Mouse (Mus musculus): Measurements from ENCODE around the gene Mylk.

Gene Mylk

DNA sequence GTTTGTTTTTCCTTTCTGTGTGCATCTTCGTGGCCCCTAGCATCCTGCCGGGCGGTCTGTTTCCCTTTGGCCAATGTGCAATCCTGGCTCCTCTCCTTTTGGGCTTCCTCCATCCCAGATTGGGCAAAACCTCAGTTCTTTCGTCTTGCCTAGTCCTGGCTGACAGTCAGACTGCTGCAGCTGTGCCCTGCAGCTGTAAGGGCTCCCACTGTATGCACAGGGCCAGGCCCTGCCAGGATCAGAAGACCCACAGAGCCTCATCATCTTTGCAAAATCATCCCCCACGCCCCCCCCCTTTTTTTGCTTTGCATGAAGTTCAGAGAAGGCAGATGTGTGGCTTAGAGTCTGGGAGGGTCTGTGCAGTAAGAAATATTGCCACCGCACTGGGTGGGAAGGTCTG is 110.1 kb downstream of the Mylk start:
- no peak for DNase-seq

DNA sequence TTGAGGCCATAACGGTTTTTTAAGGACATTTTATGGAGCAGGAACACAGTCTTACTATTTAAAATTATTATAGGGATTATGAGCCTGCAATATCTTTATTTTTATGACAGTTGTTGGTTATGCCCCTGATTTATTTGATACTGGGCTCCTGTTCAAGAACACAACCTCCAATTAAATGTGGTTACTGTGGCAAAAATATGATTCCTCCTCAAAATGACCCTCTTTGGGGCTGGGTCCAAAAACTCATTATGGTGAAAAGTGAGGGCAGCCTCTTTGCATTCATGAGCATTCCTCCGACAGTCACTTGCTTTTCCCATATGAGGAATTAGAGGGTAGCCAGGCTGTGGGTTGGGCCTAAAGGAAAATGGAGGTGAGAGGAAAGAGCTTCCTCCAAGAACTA is 110.7 kb downstream of the Mylk start:
- no peak for DNase-seq

DNA sequence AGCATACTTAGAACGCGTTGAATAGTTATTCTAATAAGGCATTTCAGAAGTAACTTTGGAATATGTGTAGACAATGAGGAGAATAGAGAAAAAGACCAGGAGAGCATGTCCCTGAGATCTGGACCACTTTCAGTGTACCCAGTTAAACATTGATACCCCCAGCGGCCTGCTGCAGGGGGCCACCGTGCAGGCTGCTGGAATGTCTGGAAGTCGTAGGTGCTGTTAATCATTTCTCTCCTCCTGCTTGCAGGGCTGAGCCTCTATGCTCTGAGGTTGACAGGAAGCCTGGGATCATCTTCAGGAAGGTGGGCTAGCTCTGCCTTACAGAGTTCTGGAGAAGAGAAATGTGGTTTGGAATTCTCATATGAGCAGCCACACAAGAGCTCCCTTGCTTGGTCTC is 112.6 kb downstream of the Mylk start:
- no peak for DNase-seq

DNA sequence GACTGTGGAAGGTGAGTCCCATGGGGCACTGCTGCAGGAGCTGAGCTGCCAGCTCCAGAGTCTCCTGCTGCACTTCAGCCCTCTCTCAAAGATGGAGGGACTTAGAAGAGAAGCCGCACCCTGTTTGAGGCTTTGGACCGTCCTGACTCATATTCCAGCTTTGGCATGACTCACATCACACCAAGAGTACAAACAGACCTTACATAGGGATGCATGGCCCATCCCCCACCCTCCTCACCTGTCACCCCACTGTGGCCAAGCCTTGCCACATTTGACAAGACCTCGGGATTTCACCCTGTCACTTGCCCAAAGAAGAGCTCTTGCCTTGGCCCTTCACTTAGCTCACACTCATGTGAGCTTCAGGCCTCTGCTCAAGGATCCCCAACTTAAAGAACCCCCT is 115.8 kb downstream of the Mylk start:
- no peak for DNase-seq

DNA sequence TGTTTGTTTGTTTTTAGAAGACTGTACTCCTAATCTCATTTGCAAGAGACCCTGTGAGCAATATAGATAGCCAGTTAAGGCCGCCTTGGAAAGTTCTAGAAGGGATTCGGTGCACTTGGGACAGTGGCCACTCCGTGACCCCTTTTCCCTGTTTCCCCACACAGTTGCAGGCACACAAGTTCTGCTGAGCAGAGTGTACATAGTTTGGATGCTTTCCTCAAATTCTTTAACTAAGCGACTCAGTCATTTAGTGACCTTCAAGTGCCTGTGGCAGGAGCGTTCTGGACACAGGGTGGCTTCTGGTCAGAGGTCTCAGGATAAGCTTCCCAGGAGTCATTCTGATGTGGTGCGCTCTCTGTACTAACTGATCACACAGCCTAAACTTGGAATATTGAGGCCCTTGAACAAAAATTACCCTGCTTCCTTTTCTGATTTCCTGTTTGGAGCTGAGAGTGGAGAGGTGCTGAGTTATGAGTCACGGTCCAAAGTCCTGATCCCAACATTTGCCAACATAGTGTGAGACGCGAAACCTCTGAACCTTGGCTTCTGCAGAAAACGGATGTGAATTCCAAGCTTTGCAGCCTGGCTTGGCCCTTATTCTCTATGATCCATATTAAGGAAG is 116.8 kb downstream of the Mylk start:
- DNase-seq: no peak

DNA sequence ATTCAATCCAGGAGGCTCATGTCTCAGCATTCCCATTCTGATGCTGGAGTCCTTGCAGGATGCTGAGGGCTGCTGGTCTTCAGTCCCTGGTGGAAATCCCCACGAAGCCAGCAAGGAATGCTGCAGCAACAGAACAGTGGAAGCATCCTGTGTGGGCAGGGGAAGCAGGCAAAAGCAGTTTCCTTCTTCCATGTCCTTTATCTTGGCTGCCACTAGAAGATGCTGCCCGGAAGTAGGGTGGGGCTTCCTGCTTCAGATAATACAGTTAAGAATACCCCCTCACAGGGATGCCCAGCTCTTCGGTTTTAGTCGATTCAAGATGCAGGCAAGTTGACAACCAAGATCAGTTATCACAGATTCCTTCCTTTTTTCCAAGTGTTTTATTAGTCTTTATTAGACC is 120.4 kb downstream of the Mylk start:
- DNase-seq: no peak

DNA sequence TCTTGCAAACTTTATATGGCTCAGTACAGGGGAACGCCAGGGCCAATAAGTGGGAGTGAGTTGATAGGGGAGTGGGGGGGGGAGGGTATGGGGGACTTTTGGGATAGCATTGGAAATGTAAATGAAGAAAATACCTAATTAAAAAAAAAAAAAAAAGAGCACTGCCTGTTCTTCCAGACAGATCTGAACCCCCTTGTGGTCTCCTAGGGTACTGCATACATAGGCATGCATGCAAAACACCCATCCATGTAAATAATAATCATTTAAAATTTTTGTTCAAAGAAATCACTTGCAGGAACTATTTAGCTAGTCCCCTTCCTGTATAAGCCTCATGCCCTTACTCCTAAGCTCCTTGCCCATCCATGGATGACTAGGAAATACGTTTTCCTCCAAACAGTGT is 122.2 kb downstream of the Mylk start:
- DNase-seq: no peak

DNA sequence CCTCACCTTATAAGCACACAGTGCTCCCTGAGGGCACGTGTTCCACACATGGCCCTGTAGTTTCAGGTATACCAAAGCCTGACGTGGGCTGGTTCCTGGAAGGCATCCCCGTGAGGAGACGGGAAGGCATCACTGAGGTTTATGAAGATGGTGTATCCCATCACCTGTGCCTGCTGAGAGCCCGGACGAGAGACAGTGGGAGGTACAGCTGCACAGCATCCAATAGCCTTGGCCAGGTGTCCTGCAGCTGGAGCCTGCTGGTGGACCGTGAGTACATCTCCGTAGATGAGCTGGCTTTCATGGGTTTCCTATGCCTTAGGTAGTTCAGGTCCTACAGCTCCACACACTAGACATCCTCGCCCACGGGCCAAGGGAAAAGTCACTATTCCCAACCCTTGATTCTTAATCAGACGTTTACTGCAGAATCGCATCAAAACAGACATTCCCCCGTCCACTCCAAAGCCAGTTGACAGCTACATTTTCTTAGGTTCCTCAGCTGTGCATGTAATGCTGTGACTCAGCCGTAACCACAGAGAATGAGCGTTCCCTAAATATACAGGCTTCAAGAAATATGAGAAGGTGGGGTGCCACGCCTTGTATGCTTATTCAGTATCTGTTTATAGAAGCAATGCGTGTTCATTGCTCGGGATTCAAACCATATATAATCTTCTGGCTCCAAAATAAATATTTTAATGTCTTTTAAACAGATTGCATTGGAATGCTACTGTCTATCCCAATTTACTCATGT is 135.2 kb downstream of the Mylk start:
- DNase-seq: no peak

DNA sequence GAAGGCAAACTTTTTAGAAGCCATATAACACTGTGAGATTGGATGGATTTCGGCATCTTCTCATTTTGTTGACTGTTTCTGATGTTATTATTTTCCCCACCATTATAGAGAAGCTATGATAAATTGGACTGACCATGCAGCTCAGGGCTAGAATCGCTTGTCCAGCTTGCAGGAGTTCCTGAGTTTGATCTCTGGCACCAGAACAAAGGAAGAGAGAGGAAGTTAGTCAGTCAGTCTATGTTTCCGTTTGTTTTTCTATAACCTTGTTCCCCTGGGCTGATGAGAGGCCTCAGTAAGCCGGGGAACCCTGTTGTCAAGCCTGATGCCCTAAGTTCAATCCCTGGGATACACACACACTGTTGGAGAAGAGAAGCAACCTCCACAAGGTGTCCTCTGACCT is 135.8 kb downstream of the Mylk start:
- no peak for DNase-seq

DNA sequence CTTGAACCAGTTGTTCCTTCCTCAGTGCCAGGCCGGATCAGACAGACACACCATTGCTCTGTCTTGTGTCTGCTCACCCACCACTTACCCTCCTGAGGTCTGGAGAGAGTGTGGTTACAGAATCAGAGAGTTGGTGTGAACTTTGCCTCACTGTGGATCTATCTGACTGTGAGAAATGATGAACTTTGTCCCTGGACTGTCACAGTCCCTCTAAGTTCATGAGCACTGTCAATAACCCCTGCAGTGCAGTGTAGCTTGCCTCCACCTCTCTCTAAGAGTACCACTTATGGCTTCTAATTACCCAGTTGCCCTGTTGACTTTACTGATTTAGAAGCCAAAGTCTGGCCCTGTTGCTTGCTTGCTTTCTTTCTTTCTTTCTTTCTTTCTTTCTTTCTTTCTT is 142.0 kb downstream of the Mylk start:
- no peak for DNase-seq

DNA sequence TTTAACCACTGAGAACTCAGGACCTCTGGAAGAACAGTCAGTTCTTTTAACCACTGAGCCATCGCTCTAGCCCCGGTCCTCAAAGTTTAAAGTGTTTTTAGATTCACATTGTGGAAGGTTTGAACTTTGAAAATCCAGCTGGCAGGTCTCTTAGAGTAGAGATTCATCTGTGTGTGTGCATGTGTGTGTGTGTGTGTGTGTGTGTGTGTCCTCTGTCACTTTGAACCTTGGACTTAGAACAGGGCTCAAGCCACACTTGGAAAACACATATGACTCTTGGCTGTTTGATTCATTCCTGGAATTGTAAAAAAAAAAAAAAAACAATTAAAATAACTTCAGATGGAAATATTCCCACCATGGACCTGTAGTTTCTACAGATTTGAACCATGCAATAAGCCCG is 149.0 kb downstream of the Mylk start:
- DNase-seq: no peak

DNA sequence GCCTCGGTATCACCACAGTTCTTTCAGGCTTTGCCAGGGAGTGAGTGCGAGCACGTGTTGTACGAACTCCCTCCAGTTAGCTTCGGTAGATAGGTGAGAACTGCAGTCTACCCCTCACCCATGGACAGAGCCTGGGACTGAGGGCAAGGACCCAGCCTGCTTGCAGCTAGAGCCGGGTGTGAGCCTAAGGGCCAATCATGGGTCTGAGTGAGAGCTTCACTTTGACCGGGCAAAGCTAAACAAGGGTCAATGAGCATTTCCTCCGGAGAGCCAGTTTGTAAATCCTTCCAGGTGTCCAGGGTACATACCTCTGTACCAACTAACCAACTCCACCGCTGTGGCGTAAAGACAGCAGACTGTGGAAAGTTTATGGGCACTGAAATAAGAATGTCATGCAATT is 150.9 kb downstream of the Mylk start:
- no peak for DNase-seq

DNA sequence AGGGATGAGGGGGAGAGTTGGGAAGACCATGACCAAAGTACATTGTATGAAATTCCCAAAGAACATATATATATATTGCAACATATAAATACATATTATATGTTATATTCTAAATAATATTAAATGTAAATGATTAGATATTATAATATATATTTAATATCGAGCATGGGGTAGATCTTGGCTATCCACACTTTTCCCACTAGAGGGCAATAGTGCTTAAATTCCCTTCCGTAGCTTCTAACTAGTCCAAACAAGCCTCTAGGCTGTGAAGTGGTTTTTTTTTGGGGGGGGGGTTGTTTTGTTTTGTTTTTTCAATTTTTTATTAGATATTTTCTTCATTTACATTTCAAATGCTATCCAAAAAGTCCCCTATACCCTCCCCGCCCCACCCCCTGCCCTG is 152.0 kb downstream of the Mylk start:
- DNase-seq: no peak

DNA sequence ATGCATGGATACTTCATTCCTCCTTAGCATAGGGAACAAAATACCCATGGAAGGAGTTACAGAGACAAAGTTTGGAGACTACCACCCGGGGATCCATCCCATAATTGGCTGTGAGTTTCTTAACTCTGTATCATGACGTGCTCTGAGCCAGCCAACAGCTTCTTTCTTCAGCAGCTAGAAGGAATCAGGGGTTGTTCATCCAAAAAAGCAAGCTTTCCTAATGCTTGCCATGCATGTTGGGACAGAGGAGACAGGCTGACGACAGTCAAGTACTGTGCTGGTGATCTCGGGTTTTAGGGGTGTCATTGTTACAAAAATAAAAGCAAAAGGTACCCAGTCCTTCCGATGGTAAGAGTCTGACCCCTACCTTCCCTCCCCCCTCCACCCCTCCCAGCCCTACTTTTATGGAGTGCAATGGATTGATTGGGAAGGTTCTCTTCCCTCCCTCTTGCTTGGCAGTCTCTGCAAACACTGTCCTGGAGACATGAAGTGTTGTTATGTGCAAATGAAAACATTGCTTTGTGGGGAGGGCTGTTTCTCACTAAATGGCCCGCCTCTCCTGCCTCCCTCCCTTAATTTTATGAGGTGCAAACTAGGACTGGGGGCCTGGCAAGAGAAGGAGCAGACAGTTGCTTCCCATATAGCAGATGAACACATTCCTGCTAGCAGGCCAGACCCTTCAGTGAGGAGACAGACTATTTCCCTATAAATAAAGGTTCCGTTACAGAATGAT is 153.2 kb downstream of the Mylk start:
- no peak for DNase-seq

DNA sequence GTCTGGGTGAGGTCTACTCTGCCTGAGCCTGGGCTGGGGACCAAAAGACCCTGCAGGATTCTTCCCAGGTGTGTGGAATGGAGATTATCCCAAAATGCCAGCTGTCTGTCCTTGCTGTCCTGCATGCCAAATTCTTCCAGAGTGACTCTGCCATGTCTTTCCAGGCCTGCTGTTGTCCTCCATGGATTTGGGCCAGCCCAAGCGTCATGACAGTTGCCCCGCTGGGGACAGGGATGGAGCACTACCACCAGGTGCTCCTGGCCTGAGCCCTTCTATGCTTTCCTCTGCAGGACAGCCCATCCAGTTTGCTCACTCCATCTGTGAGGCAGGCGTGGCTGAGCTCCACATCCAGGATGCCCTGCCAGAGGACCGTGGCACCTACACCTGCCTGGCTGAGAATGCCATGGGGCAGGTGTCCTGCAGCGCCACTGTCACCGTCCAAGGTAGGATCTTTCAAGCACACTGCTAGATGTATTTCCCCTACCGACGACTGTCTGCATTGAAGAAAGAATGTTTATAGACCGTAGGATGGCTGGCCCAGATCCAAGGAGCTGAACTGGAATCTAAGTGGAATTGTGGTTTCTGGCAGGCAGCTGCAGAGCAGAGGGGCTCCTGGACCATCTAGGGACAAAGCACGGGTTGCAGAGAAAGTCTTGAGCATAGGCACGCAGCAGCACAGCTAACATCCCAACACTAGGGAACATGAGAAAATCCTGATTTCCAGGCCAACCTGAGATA is 154.2 kb downstream of the Mylk start:
- no peak for DNase-seq

DNA sequence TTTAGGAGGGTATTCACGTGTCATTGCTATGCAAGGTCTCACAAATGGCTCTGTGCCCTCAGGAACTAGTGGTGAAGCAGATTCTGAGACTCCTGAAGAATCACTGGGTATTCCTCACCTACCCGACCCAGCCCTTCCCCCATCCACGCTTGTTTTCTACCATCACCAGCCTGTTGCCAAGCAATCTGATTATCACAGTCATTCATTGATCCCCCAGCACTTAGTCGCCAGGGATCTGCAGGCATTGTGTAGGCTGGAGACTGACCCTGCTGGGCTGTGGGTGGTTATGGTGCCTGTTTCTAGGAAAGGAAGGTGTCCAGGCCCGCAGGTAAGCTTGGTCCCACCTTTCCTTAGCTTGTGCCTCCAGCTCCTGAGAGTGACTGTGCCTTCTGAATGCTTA is 155.0 kb downstream of the Mylk start:
- DNase-seq: no peak

DNA sequence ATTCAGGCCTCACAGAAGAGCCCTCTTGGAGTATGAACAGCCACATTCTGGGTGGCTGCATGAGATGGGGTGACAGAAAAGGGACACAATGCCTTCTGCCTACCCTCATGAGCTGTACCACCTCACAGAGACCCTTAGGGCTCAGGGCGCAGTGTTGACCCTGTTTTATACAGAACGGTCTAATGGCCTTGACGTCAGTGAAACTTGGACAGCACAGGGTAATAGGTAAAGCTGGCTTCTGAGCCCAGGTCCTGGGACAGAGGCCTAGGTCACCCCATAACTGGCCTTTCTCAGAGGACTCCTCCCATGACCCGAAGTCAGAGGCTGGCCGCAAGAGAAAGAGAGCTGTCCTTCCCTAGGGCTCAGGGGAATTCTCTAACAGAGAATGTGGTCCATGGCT is 155.5 kb downstream of the Mylk start:
- no peak for DNase-seq

DNA sequence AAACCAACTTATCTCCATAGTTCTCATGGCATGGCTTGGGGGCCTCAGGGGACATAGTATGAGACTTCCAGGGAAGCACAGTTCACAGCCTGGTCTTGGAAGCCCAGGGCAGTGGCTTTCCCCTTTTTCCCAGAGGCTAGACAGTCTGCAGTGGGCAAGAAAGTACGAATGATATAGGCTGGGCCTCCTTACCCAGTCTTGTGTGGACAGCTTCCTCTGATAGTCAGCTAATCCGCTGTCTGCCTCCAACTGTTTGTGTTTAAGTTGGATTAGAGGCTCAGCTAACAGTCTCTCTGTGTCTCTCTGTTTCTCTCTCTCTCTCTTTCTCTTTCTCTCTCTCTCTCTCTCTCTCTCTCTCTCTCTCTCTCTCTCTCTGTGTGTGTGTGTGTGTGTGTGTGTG is 156.0 kb downstream of the Mylk start:
- DNase-seq: no peak

DNA sequence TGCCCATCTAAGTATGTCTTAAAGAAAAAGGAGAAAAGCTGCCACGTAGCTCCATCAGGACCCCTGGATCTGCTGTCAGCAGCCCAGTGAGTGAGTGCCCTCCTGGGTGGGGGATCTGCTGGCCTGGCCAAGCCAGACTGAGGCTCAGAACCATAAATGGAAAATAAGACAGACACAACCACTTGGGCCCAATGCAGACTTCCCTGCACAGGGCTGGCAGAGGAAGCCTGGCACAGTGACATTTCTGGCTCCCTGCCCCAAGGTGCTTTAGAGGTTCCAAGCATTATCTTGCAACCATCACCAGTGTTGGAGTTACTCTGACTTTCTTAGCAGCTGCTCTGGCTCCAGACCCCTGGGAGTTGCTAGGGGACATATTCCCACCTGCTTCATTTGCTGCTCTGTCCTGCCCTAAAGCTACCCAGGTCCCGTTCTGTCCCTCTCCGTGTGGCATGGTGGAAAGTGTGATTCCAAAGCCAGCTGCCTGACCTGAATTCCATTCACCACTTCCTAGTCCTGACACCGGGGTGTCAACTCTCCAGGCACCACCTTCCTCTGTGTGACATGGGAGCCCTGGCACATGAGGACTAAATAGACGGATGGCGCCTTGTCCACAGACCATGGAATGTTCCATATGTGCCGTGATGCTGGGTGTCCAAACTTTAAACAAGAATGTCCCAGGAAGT is 156.7 kb downstream of the Mylk start:
- DNase-seq: peak; percentile 10

DNA sequence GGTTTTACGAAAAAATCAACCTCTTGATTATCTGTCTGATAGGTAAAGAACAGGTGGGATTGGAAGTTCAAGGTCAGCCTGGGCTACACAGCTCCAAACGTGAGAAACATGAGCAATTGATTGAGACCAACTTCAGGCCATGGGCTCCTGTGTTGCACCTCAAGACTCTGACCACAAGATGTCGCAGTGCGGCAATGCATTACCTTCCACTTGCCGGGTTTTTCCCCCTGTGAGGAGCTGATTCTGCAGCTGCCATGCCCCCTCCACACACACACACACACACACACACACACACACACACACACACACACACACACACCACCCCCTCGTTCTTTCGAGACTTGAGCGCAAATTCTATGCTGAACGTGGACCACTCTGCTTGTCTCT is 157.3 kb downstream of the Mylk start:
- DNase-seq: peak; percentile 31

DNA sequence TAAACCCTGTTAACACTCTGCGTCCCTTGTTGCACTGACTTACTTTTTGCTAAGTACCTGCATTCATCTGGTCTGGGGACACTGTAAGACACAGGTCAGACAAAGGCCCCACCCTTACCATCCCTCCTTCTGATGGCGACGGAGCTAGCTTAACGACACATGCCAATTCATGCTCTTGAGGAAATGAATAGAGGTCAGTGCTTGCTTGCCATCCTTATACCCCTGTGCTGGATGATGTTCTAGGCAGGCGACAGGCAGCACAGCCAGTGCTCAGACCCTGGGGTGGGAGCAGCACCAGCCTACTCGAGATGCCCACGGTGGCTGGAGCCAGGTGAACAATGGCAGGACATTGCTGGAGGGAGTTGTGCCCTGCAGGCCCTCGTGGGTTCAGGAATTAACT is 157.8 kb downstream of the Mylk start:
- DNase-seq: no peak

DNA sequence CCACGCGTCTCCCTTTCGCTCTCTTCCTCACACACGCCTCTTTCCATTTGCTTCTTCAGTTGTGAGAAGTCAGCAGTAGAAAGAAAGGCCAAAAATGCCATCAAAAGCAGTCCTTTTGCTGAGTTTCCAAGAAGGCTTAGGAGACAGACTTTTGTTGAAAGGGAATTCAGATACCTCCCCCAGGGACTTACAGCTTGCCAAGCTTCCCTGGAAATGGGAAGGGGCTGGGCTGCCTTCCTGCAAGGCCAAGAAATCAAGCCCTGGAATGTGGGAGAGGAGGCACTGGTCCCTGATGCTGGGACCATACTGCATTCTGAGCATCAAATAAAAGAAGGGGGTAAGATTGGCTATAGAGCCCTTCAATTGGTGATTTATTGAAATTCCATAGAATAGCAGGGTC is 159.9 kb downstream of the Mylk start:
- no peak for DNase-seq

DNA sequence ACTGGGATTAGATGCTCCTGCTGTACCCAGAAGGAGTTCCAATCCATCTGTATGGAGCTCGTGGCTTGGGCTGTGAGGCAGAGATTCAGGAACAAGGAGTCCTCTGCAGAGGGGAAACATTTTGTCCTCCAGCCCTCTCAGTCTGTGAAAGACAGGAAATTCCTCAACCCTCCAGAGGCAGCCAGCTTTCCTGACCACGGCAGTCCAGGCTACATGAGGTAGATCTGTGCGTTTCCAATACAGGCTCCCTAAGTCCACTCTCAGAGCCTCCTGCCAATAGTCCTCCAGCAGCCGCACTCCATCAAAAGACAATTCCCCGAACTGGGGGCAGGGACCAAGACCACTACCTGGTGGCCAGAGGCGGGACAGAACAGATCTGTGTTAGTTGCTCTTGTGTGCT is 164.4 kb downstream of the Mylk start:
- no peak for DNase-seq

Measured in cerebellum, adult 9-10 months (tissue).